Mouse (Mus musculus) kidney, adult 9 months (tissue): ENCODE results near the gene Mark3.
"Not testable (repeated sequence)": the region's sequence is repeated elsewhere in the genome, so short reads cannot be mapped to it uniquely, and the experiment has no call there.

Source experiments
- DNase-seq: peaks from one replicate; pipeline ENCODE4 v3.0.0; 2022

Gene Mark3

DNA sequence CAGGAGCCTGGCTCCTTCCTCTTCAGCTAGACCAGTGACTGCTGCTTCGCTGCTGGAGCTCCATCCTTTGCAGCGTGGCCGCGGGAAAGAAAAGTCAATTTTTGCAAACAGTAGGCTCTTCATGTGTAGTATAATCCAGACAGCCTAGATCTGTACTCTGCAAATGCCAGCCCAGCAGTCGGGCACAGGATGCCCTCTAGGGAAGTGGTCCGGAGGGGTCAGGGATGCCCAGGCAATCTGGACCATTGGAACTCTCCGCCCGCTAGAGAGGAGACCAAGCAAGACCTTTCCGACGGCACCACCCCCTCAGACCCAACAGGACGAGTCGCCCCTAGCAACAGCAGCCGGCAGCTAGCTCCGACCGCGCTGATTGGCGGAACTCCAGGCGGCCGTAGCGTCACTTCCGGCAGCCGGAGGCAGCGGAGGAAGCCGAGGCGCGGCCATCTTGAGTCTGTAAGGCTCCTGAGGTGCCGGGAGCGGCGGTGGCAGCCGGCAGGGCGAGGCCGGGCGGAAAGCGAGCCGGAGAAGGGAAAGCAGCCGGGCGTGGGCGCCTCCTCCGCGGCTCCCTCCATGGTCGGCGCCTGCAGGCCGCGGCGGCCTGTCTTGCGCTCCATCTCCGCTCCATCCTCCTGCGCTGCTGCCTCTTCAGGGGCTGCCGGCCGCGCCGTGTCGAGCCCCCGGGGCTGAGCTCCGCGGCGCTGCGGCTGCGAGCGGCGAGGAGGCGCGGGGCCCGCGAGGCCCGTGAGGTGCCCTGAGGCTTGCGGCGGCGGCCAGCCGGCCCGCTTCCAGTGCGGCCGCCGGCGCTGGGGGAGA, at the start of gene Mark3:
Mark3 (plus strand) TSS at position 450 of the 813 bp plus-strand sequence.
- DNase-seq: peak; percentile 97

DNA sequence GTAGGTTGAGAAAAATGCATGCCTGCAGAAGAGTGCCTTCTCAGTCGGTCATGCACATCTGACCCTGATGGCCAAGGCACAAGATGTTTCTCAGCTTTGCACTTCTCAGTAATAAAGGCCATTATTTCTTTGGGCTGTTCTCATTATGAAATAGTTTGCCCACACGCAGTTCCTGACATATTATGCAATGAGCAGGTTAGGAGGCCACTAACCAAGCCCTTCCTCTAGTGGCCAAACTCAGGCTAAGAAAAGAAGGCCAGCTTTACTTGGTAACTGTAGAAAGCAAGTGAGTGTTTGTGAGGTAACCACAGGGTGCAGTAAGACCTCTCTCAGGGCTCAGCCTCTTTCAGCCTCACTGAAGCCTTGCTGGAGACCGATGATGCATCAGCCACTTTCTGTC, 49.4 kb upstream of the Mark3 start:
- no peak for DNase-seq

DNA sequence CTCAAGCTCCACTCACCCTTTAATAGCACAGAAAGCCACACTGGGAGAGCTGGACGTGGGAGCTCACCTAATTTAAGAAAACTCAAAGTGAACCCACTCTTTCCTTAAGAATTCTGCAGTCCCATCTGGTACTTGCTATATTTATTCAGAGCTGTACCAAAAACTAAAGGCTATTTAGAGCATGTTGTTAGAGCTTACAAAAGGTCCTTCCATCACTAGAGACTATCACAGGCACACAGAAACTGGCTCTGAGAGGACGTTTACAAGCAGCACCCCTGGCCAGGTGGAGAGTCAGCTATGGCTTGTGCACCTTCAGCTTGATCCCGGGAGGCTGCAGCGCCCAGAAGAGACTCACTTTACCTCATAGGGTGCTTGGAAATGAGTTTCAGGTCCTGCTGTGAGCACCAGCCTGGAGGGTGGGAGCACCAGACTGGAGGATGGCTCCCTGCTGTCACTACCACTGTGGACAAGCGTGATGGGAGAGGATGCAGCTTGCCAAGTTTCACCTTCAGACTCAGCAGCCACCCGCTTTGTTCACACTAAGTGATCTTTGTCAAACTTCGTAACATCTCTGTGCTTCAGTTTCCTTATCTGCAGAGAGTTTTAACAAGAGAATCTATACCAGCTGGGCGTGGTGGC, 46.6 kb upstream of the Mark3 start:
- no peak for DNase-seq

DNA sequence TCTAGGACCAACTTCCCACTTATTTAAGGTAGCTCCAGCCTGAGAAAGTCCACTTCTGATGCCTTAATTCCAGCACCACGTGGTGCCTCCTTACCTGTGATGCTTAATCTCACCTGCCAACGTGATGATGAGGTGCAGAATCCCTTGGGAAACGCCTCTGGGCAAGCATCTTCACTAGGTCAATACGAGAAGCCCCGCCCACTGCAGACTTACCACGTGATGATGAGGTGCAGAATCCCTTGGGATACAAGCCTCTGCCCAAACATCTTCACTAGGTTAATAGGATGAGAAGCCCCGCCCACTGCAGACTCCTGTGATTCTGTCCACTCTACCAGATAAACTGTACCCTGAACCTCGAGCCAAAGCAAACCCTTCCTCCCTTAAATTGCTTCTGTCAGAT, 45.1 kb upstream of the Mark3 start:
- no peak for DNase-seq

DNA sequence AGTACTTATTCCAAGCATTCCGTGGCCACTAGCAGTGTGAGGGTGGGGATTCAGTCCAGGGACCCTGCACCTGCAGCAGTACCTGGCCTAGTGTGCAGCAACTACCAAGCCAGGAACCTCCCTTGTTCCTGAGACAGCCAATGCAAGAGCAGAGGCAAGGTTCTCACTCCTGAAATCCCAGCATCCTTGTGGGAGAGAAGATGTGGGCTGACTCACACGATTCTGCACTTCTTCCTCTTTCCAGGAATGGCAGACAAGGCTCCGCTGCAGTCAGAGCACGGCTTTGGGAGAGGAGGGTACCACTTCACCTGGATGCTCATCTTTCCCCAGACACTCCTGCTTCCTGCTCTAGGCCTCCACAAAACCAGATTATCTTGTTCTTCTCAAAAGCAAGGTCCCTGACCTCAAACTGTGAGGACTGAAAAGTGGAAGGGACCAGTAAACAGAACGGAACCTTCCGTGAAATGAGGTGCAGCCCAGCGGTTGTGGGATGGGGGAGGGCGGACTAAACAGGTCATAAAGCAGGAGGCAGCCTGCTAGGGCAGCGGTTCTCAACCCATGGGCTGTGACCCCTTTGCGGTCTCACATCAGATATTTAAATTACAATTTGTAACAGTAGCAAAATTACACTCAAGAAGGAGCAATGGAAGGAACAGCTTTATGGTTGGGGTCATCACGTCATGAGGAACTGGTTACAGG, 41.1 kb upstream of the Mark3 start:
- DNase-seq: no peak

DNA sequence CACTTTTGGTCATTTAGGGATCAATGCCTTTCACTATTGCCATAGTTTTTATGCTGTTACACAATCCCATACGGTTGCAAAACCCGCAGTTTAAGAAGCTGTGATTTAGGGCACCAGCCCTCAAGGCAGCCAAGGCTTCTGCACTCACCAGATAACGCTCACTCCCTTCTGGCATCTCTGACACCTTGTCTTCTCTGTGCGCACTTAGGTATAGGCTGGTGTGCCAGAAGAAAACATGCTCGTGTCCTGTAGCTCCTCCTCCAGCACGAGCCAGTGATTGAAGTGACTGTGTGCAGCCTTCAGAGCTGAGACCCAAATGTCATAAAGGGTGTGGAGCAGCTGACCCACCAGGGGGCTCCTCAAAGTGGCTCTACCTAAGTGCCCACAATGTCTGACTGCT, 39.0 kb upstream of the Mark3 start:
- DNase-seq: no peak

DNA sequence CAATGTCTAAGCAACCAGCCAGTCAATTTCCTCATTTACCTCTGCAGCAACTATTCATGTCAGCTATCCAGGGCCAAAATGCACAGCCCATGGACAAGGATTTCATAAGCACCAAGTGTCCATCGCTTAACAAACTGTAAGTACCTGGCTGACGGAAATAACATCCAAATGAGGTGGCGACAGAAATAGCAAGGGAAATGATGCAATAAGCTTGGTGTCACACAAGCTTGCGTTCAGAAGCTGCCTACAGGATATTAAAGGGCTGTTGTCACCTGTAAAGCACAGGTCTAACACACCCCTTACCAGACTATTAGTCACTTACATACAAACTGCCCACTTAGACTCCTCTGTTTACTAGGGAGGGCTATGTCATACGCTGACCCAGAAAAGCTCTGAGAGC, 38.6 kb upstream of the Mark3 start:
- DNase-seq: no peak

DNA sequence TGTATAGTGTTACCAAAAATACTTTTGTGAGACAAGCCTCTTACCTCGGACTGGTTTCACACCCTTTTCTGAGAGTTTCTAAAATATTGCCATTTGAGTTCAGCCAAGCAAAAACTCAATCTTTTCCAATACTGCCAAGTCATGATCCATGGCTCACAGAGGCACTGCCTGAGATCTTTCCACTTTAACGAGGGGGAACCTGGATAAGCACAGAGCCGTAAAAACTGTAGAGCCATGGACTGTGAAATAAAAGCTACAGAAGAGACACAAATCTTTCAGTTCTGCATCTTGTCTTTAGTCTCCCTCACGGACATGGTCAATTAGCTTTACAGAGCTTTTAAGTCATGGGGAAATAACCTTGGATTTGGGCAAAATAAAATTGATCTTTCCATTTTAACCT, 37.6 kb upstream of the Mark3 start:
- no peak for DNase-seq

DNA sequence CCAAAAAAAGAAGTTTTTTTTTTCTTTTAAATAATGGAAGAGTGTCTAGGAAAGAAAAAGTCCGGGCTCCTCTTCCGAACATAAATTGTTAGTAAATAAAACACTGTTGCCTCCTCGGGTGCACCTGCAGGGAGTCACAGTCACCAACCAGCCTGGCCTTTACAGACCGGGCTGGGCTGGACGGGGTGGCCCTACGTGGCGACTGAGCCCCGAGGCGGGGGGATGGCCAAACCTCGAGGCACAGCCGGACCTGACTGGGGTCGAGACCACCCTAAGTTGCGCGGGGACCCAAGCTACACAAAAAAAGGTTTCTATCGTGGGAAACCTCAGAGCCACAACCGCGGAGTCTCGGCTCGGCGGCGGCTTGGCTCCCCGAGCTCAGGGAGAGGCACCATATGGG, 37.0 kb upstream of the Mark3 start:
- DNase-seq: no peak

DNA sequence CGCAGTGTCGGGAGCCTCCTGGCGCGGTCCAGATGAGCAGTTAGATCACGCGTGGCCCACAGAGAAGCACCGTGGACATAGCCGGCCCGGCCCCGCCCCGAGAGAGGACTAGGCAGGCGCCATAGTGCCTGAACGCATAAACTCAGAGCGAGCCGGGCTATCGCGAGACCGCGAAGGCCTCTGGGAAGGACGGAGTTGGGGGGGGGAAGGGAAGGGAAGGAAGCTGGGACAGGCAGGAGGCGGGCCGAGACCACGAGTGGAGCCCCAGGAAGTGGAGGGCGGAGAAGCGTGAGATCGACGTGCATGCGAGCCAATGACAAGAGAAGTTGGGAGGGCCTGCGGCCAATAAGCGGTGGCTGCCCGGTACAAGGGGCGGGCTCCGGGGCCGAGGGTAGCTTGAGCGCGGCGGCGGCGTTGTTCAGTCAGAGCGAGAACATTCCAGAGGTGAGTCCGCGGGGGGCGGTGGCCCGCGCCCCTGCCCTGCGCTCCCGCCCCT, 36.5 kb upstream of the Mark3 start, which contains the start of gene Eif5:
Eif5 (plus strand) TSS at position 221 of the 496 bp plus-strand sequence.
- DNase-seq: peak; percentile 99

DNA sequence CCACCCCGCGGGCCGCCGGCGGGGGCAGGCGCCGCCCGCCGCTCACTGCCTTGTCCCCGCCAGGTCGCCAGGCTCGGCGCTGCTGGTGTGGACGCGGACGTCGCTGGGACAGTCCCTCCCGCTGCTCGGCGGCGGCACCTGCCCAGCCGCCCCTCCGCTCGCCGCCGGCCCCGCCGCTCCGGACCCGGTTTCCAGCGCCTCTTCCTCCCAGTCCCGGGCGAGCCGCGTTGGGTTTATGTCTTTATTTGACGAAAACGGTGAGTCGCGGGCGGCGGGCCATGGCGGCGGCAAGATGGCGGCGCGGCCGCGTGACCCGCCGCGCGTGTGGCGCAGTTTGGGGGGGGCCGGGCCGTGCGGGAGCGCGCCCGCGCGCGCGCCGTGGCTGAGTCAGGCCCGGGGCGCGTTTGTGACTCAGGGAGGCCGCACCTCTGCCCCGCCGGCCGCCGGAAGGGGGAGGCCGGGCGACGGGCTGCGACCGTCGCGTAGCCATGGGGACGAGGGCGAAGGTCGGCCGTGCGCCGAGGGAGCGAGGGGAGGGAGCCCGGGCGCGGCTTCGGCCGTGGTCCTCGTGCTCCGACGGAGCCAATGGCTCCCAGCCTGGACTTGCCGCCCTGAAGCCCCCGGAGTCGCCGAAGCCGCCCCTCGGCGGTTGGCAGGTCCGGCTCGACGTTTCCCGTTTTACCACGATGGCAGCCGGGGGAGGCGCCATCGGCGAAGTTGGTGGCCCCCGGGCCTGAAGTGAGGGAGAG, 35.9 kb upstream of the Mark3 start:
- peak; percentile 87 for DNase-seq

DNA sequence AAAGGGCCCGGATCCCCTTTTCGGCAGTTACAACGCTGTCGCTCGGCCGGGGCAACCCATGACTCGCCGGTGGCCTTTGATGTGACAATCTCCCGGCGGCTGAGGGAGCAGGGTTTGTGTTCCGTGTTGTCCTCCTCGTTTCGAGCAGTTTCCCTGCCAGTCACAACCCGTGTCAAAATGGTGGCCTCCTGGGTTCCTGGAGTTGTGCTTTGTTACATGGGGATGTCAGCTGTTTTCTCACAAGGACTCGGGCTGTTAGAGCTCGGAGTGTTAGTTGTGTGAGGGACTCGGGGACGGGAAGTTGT, 35.3 kb upstream of the Mark3 start:
- no peak for DNase-seq

DNA sequence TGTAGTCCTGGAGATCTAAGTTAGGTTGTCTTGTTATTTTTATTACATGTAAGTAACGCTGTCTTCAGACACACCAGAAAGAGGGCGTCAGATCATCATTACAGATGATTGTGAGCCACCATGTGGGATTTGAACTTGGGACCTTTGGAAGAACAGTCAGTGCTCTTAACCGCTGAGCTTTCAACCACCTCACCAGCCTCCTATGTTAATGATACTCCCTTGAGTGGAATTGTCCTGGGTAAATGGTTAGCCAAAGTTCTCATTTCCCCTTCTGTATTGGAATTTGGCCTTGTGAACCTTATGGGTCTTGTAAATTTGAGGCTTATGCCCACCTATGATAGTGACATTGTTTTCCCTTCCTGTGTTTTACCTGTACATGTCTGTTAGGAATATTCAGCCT, 27.3 kb upstream of the Mark3 start:
- DNase-seq: peak; percentile 82

DNA sequence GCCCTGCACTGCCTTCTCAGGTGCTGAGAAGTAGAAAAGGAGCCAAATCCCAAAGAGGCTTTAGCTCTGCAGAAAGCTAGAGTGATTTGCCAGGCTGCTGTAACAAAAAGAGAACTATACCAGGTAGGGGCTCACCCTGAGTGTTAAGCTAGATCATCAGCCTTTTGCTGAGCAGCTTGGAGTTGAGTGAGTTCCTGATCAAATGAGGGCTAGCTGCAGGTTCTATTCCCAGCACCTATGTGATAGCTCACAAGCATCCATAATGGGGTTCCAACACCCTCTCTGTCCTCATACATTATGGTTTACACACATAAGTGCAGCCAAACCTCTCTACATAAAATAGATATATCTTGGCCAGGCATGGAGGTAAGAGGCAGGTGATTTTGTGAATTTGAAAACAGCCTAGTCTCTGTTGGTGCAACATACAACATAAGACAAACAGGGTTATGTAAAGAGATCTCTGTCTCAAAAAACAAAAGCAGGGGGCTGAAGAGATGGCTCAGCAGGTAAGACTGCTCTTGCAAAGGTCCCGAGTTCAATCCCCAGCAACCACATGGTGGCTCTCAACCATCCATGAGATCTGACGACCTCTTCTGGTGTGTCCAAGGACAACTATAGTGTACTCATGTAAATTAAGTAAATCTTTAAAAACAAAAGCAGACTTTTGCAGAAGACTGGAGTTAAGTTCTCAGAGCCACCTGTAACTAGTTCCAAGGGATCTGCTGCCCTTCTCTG, 25.6 kb upstream of the Mark3 start:
- DNase-seq: no peak

DNA sequence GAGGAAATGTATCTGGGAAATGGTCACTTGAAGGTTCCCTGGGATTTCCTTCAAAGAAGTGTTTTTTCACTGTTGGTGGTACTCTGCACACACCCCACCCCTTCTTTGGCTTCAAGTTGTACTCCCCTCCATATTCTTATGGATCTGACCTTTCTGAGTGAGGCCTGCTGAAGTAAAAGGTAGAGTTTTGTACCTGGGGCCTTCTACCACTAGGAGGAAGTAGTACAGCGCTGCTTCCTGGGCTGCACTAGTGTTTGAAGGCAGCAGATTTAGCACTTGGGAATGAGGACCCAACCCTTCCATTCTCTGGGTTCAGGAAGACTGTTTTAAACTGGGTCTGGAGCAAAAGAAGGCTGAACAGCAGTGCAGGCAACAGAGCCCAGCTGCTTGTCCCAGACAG, 23.6 kb upstream of the Mark3 start:
- no peak for DNase-seq

DNA sequence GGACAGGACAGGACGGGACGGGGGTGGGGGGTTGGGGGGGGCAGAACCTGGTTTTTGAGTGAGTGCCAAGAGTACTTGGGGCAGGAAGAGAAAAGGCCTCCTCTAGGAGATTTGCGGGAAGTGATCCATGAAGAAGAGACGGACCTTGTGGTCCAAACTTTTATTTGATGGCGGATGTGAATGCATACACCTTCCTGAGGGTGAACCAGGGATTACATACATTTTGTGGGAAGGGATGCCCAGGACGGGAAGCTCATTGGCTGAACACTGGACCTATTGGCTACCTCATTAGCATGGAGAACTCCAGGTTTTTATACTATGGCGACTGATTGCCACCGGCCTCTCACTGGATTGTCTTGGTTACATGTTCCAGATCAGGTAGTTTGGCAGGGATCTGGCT, 22.0 kb upstream of the Mark3 start:
- DNase-seq: no peak

DNA sequence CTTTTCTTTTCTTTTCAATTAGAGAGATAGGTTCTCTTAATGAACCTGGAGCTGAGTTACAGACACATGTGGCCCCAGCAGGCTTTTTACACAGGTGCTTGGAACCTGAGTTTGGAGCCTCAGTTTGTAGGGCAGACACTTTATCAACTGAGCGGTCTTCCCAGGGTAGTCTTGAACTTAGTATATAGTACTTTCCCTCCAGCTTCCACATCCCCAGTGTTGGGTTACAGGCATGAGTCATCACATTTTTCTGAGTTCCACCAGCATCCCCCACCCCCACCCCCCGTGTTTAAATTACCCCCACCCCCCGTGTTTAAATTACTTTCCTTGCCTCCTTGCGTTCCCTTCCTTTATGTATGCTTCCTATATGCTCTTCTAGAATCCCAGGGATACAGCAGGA, 19.0 kb upstream of the Mark3 start:
- DNase-seq: no peak

DNA sequence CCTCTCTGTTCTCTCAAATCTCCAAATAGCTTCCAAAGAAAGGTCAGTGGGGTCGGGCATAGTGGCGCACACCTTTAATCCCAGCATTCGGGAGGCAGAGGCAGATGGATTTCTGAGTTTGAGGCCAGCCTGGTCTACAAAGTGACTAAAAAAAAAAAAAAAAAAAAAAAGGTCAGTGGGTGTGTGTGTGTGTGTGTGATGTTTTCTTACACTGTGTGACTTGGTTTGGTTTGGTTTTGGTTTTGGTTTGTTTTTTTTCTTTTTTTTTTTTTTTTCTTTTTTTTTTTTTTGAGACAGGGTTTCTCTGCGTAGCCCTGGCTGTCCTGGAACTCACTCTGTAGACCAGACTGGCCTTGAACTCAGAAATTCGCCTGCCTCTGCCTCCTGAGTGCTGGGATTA, 18.4 kb upstream of the Mark3 start:
- not testable (repeated sequence) for DNase-seq

DNA sequence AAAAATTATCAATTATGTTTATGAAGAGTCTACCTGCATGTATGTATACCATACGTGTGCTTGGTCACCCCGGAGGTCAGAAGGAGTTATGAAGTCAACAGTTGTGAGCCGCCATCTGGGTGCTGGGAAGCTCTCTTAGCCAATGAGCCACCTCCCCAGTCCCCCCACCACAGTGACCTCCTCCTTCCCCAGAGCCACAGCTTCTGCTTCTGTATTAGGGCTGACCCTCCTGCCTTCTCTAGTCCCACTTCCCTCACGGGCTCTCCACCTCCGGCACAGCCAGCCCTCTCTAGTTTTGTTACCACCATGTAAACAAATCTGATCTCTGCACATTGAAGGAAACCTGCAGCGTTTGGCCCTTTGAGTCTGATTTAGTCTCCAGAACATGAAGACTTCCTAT, 16.8 kb upstream of the Mark3 start:
- no peak for DNase-seq

DNA sequence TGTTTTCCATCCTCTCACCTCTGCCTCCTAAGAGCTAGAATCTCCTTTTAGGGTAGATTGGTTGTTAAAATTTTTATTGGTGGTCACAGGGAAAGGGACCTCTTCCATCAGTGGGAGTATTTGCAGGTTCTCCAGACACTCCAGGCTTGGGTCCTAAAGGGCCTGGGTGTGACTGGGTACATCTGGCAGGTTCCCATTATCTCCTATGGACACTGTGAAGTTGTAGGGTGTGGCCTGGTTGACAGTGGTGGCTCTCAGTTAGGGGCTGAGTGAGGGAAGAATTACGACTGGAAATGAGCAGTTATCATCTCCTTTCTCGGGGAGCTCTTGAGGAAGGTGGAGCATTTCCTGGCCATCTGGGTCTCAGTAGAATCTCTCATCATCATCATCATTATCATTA, 15.7 kb upstream of the Mark3 start:
- no peak for DNase-seq

DNA sequence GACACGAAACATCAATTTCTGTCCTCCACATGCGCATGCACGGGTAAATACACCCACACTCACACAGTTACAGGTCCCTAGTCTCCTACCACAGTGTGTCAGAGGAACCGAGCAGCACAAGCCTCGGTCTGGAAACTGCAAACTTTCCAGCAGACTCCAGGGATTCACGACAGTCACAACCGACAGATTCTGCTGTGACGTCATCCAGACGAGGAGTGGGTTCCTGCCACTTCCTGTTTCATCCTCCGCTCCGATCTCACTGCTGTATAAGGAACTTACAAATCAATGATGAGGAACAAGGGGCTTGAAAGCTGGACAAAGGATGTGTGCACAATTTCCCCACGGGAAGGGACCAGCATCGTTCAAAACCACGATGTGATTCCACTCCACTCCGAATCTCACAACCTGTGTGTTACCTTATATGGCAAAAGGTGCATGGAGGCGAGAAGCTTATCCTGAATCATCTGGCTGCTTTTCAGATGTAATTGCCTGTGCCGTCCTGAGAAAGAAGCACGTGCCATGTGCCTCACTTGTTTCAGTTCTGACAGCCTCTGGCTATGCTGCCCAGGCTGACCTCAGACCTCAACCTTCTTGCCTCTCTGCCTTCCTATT, 14.6 kb upstream of the Mark3 start:
- no peak for DNase-seq

DNA sequence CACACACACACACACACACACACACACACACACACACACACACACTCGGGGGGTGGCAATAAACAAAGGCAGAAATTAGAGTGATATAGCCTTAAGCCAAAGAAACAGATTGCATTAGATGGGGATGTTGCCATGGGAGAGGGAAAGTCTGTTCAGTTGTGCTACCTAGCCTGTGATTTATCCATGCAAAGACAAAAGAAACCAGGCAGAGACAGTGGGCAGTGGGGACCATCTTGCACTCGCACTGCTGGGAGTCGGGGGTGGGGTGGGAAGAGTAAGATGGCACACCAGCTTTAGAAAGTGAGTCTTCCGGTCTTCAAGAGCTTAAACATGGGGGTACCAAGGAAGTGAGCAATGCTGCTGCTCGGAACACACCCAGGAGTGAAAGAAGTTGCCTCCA, 14.0 kb upstream of the Mark3 start:
- no peak for DNase-seq
